In genomic region chr15:5869289-5869688, GRCm38 (mm10) we compare ENCODE assay signal across 11 mouse cellular contexts.
DNase-seq lines count a peak whose midpoint lies in the region; TF ChIP-seq lines count a peak whose summit lies in the region.
"Had no signal": no experiment of that assay in that cellular context is flagged by ENCODE, and none has a peak within 500 bp of the region (broad histone marks: within the 10 kb centered on the region; RNA-seq: fewer than 3 reads in every experiment).

No protein-coding gene starts in this region.

- no peak for TF ChIP-seq CTCF in brain, embryonic 14.5 days (IDR thresholded peaks at IDR 0.05; ENCODE audit: borderline replicate concordance, extremely low read depth, insufficient read depth, insufficient read length)

- TF ChIP-seq POLR2A in brain, embryonic 14.5 days (IDR thresholded peaks at IDR 0.05; ENCODE audit: borderline replicate concordance, extremely low read depth, insufficient read depth, insufficient read length, poor library complexity, severe bottlenecking): no peak

- intact Hi-C loops in heart, postnatal 10 days (cut with DNase I): no loop called here

- DNase-seq in heart, postnatal 10 days: peak; percentile 9 to 16
- DNase-seq in heart, adult 11 months: no peak
- DNase-seq in 3T3-L1 (ENCODE audit: low read depth, low spot score): peak; percentile 66
- peak; percentile 25 for DNase-seq in brain, embryonic 14.5 days (ENCODE audit: low read depth)
- peak; percentile 4 to 7 for DNase-seq in layer of hippocampus, adult 8-10 months (ENCODE audit: low spot score in 2 of 2)
- no peak for DNase-seq in urinary bladder, adult 2 months (ENCODE audit: low spot score)
- DNase-seq in adrenal gland, postnatal 14 days: no peak
- DNase-seq in right cerebral cortex, postnatal 25 days: no peak
- DNase-seq: cerebellum, adult 9-11 months; kidney, adult 8-10 months; lung, postnatal 4 days had no signal

Comparison
In these comparisons a context has a peak if more than half of its experiments do, and no peak if none do; other contexts are left out.
1. DNase-seq: peak in heart, postnatal 10 days (2 of 2), 3T3-L1 (single experiment), brain, embryonic 14.5 days (single experiment) and layer of hippocampus, adult 8-10 months (2 of 2); none in heart, adult 11 months (single experiment), urinary bladder, adult 2 months (single experiment), adrenal gland, postnatal 14 days (single experiment) and right cerebral cortex, postnatal 25 days (single experiment).